Mouse (Mus musculus) brown adipose tissue, adult 24 weeks (tissue): ENCODE results near the gene Ncoa4. TPM values are rescaled to one million over a fixed set of nuclear protein-coding genes. Genes with fewer than 3 reads are reported as not detected.

Experiments used
- H3K27ac ChIP-seq: fragments of 200-500 bp; replicated peaks from 2 replicates; pipeline ENCODE4 v1.5.1; 2012; ENCODE audit warnings: low read depth, mild to moderate bottlenecking, low read length
- H3K4me1 ChIP-seq: fragments of 200-500 bp; 2 replicates; pipeline ENCODE4 v1.6.1; 2012; ENCODE audit warnings: low read length, mixed read lengths; ENCODE audit not compliant: control insufficient read depth, insufficient read depth, insufficient read length
- H3K4me3 ChIP-seq: fragments of 200-500 bp; 2 replicates; pipeline ENCODE4 v1.5.1; 2012; ENCODE audit warnings: low read depth, mild to moderate bottlenecking, low read length, moderate library complexity; ENCODE audit not compliant: insufficient read depth
- polyA plus RNA-seq: library from polyadenylated mRNA; stranded (reverse); fragments of >200 nt; gene quantifications from 2 replicates; pipeline ENCODE4 v1.2.4, GENCODE M21; 2012; ENCODE audit not compliant: missing spikeins, insufficient read depth, insufficient read length

The Ncoa4 gene
- polyA plus RNA-seq, 1 experiment = 117 TPM

- no peak overlapping the region for H3K27ac ChIP-seq
- no peaks in the 10 kb centered on the region for H3K4me1 ChIP-seq
- no peak overlapping the region for H3K4me3 ChIP-seq
Measured at GRCm38 (mm10) chr14:32228996-32229395, 69.3 kb downstream of the Ncoa4 start.

Other genes starting within 250 kb of the Ncoa4 start
- 4.0 and 6.2 TPM in 2 replicates for gene Galnt15, start 130.9 kb upstream of the Ncoa4 start, polyA plus RNA-seq
- 88.6 and 102 TPM in 2 replicates for gene Oxnad1, start 74.5 kb upstream of the Ncoa4 start, polyA plus RNA-seq
- gene Dph3, start 74.1 kb upstream of the Ncoa4 start, polyA plus RNA-seq = 87.7 and 128 TPM in 2 replicates
- gene Msmb, start 17.8 kb upstream of the Ncoa4 start, polyA plus RNA-seq = not detected in 2 replicates
- gene Timm23, start 42.0 kb downstream of the Ncoa4 start, polyA plus RNA-seq = 326 TPM in 2 replicates
- 14.4 and 20.3 TPM in 2 replicates for gene Parg, start 42.1 kb downstream of the Ncoa4 start, polyA plus RNA-seq
- 0.40 TPM in 1 of 2 replicates, not detected in the other for gene Ogdhl, start 162.2 kb downstream of the Ncoa4 start, polyA plus RNA-seq
- gene 1700024G13Rik, start 228.5 kb downstream of the Ncoa4 start, polyA plus RNA-seq = not detected in 2 replicates